Mouse (Mus musculus): ENCODE results near the gene Gm47283. TPM values are rescaled to one million over a fixed set of nuclear protein-coding genes. Genes with fewer than 3 reads are reported as not detected.

The Gm47283 gene
- total RNA-seq, 2 experiments from 2014 or later: not detected

Other genes starting within 250 kb of the Gm47283 start
- not detected for gene Gm21860, start 29.9 kb upstream of the Gm47283 start, total RNA-seq (2021)
- gene Gm21748, start 54.4 kb downstream of the Gm47283 start, total RNA-seq (2021): not detected